Mouse (Mus musculus): ENCODE data around the gene Pitpna. TPM values are rescaled to one million over a fixed set of nuclear protein-coding genes. Genes with fewer than 3 reads are reported as not detected.
A peak's percentile ranks its signal among the peaks of the same experiment; 100 is the strongest.

Gene Pitpna
- total RNA-seq, 2 experiments from 2014 or later: 33.4 to 39.8 TPM

GRCm38 (mm10) chr11:75622588-75623329 lies 34.9 kb downstream of the Pitpna start:
- no peak for ATAC-seq (replicated peaks; ENCODE audit: low FRiP score, poor library complexity, severe bottlenecking)

GRCm38 (mm10) chr11:75624102-75624554 lies 36.2 kb downstream of the Pitpna start:
- ATAC-seq (replicated peaks; ENCODE audit: low FRiP score, poor library complexity, severe bottlenecking): no peak

- ATAC-seq (replicated peaks; ENCODE audit: low FRiP score, poor library complexity, severe bottlenecking): no peak
Observed at GRCm38 (mm10) chr11:75625820-75626219, 37.9 kb downstream of the Pitpna start.

GRCm38 (mm10) chr11:75630098-75630497 lies 42.2 kb downstream of the Pitpna start:
- no peak for ATAC-seq (replicated peaks; ENCODE audit: low FRiP score, poor library complexity, severe bottlenecking)

GRCm38 (mm10) chr11:75630645-75631229 lies 42.8 kb downstream of the Pitpna start, which contains the start of gene Inpp5k:
Inpp5k (plus strand) TSS chr11:75630988.
- peak; percentile 97 for ATAC-seq (replicated peaks; ENCODE audit: low FRiP score, poor library complexity, severe bottlenecking)

GRCm38 (mm10) chr11:75631561-75632225 lies 43.8 kb downstream of the Pitpna start:
- ATAC-seq (replicated peaks; ENCODE audit: low FRiP score, poor library complexity, severe bottlenecking): no peak

- no peak for ATAC-seq (replicated peaks; ENCODE audit: low FRiP score, poor library complexity, severe bottlenecking)
Observed at GRCm38 (mm10) chr11:75632921-75633320, 45.0 kb downstream of the Pitpna start.

GRCm38 (mm10) chr11:75634801-75635200 lies 46.9 kb downstream of the Pitpna start:
- no peak for ATAC-seq (replicated peaks; ENCODE audit: low FRiP score, poor library complexity, severe bottlenecking)

GRCm38 (mm10) chr11:75635315-75635714 lies 47.4 kb downstream of the Pitpna start:
- no peak for ATAC-seq (replicated peaks; ENCODE audit: low FRiP score, poor library complexity, severe bottlenecking)

- no peak for ATAC-seq (replicated peaks; ENCODE audit: low FRiP score, poor library complexity, severe bottlenecking)
Observed at GRCm38 (mm10) chr11:75643323-75643722, 55.4 kb downstream of the Pitpna start.

- no peak for ATAC-seq (replicated peaks; ENCODE audit: low FRiP score, poor library complexity, severe bottlenecking)
Observed at GRCm38 (mm10) chr11:75644684-75645083, 56.8 kb downstream of the Pitpna start.

- ATAC-seq (replicated peaks; ENCODE audit: low FRiP score, poor library complexity, severe bottlenecking): no peak
Observed at GRCm38 (mm10) chr11:75647681-75648211, 59.8 kb downstream of the Pitpna start.

GRCm38 (mm10) chr11:75649155-75649561 lies 61.3 kb downstream of the Pitpna start:
- ATAC-seq (replicated peaks; ENCODE audit: low FRiP score, poor library complexity, severe bottlenecking): no peak

- no peak for ATAC-seq (replicated peaks; ENCODE audit: low FRiP score, poor library complexity, severe bottlenecking)
Observed at GRCm38 (mm10) chr11:75650311-75650710, 62.4 kb downstream of the Pitpna start, which contains the start of gene Myo1c. Myo1c (plus strand) TSS chr11:75650504.

GRCm38 (mm10) chr11:75650958-75651425 lies 63.1 kb downstream of the Pitpna start:
- ATAC-seq (replicated peaks; ENCODE audit: low FRiP score, poor library complexity, severe bottlenecking): no peak

- ATAC-seq (replicated peaks; ENCODE audit: low FRiP score, poor library complexity, severe bottlenecking): peak; percentile 69
Observed at GRCm38 (mm10) chr11:75651426-75652221, 63.7 kb downstream of the Pitpna start.

GRCm38 (mm10) chr11:75652222-75652941 lies 64.5 kb downstream of the Pitpna start:
- ATAC-seq (replicated peaks; ENCODE audit: low FRiP score, poor library complexity, severe bottlenecking): no peak

GRCm38 (mm10) chr11:75652942-75653684 lies 65.2 kb downstream of the Pitpna start:
- ATAC-seq (replicated peaks; ENCODE audit: low FRiP score, poor library complexity, severe bottlenecking): no peak

All from erythroid progenitor cell, adult 5-6 weeks (primary cell).